Mouse (Mus musculus): ENCODE data around the gene Gm20388.

Gene Gm20388

DNA sequence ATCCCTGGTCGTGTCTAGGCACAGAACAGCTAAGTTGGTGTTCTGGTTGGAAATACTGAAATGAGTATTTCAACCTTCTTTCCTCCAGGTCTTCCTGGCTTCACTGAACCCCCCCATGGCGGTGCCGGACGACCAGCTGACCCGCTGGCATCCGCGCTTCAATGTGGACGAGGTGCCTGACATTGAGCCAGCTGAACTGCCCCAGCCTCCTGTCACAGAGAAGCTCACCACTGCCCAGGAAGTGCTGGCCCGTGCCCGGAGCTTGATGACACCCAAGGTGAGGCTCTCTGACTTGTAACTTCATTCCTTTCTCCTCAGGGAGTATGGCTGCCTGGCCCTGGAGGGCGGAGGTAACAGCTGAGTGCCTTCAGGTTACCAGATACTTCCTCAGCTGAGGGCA is 2660.5 kb downstream of the Gm20388 start:
- DNase-seq (ENCODE audit: low read depth, low spot score), result no peak

DNA sequence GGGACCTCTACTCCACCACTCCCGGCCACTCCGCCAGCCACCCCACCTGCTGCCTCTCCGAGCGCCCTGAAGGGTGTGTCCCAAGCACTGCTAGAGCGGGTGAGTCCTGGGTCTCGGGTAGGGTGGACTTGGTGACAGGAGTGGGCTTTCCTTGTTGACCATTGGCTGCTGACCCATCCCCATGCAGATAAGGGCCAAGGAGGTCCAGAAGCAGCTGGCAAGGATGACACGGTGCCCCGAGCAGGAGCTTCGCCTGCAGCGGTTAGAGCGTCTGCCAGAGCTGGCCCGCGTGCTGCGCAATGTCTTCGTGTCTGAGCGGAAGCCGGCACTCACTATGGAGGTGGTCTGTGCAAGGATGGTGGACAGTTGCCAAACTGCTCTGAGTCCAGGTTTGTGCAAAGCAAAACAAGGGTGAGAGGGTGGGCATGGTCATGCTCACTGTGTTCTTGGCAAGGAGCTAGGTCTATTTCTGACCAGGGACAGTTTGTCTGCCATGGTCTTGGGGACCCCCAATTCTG is 2661.2 kb downstream of the Gm20388 start:
- no peak for DNase-seq (ENCODE audit: low read depth, low spot score)

DNA sequence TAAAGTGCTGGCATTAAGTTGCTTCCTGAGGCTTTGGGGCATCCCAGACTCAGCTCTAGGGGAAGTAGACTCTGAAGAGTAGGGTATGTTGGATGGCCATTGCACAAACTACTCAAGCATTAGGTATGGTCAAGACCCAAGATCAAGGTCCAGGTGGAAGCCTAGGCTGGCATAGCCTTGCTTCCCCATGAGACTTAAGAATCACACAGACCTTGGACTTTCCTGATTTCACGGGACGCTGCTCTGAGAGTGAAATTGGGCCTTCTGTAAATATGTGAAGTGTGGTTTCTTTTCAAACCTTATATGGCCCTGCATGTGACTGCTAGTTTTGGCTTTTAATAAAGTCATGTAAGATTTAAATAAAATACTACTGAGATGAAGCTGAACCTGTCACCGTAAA is 2662.1 kb downstream of the Gm20388 start:
- no peak for DNase-seq (ENCODE audit: low read depth, low spot score)

DNA sequence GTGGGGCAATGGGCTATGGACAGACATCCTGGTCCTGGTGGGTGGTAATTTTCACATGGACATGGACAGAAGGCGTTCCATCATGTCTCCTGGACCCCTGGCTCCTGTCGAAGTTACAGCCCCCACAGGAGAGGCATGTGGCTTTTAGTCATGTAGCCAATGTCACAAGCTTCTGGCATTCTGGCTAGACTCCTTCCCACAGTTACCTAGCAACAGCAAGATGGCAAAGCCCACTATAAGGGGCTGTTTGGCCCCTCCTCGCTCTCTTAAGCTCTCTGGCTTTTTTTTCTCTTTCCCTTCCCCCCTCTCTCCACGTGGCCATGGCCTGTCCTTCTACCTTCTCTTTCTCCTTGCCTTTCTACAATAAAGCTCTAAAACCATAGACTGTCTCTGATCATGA is 2662.5 kb downstream of the Gm20388 start:
- DNase-seq (ENCODE audit: low read depth, low spot score), result peak; percentile 55

DNA sequence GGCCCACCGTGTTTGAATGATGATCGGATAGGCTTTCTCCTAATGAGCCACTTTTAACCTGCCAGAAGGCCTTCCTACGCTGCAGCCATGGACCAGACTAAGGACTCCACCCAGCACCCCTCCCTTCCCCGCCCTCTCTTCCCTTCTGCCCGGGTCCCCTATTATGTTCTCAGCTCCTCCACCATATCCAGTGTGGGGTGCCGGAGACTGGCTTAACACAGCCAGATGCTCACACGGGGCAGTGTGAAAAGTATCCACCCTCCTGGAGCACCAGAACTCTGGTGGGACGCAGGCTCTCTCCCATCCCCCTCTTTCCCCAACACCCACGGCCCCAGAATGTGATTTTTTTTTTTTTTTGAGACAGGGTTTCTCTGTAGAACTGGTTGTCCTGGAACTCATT is 2662.9 kb downstream of the Gm20388 start:
- peak; percentile 56 for DNase-seq (ENCODE audit: low read depth, low spot score)

DNA sequence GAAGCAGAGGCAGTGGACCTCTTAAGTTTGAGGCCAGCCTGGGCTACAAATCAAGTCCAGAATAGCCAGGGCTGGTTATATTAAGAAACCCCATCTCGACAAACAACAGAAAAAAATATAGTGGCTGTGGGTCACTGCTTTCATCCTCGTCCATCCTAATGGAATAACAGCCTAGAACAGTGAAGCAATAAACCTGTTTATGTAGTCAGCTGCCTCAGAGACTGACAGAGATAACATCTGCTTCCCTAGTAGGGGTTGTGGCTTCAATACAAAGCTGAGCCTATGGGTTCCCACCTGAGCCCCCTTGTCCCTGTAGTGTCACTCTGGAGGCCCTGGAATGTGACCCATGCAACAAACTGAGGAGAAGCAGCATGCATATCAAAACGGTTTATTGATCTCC is 2663.6 kb downstream of the Gm20388 start:
- no peak for DNase-seq (ENCODE audit: low read depth, low spot score)

DNA sequence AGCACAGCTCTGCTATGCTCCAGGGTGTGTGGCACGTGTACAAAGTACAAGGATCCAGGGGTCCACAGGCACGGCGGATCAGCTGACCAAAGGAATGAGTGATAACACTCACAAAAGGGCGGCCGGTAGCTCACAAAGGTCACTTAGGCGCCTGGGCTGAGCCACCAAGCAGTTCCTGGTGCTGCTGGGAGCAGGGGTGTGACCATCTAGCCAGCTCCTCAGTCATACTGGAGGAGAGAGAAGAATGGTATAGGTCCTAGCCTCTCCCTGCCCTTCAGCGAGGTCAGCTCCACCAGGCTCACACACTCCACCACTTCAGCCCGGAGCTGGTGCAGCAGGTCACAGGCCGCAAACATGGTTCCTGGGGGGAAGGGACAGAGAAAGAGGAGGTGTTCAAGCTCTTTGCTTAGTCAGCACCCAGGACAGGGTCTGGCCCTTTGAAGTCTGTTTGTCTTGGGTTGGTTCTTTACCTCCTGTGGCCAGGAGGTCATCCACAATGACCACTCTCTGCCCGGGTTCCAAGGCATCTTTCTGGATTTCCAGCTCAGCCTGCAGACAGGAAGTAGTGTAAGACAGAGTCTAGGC is 2664.1 kb downstream of the Gm20388 start:
- DNase-seq (ENCODE audit: low read depth, low spot score), result peak; percentile 50

DNA sequence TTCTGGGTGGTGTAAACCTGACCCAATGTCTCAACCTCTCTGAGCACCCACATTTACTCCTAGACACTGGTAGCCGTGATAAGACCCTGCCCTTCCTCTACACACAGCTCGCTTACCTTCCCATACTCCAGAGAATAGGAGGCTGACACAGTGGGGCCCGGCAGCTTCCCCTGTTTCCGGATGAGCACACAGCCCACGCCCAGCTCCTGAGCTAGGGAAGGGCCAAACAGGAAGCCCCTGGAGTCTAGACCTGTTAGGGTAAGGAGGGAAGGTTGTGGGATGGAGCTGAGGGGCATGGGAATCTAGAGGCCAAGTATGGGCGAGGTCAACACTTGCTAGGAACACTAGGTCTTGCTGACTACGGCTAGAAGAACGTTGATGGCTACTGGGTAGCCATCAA is 2664.6 kb downstream of the Gm20388 start:
- DNase-seq (ENCODE audit: low read depth, low spot score), result peak; percentile 73

DNA sequence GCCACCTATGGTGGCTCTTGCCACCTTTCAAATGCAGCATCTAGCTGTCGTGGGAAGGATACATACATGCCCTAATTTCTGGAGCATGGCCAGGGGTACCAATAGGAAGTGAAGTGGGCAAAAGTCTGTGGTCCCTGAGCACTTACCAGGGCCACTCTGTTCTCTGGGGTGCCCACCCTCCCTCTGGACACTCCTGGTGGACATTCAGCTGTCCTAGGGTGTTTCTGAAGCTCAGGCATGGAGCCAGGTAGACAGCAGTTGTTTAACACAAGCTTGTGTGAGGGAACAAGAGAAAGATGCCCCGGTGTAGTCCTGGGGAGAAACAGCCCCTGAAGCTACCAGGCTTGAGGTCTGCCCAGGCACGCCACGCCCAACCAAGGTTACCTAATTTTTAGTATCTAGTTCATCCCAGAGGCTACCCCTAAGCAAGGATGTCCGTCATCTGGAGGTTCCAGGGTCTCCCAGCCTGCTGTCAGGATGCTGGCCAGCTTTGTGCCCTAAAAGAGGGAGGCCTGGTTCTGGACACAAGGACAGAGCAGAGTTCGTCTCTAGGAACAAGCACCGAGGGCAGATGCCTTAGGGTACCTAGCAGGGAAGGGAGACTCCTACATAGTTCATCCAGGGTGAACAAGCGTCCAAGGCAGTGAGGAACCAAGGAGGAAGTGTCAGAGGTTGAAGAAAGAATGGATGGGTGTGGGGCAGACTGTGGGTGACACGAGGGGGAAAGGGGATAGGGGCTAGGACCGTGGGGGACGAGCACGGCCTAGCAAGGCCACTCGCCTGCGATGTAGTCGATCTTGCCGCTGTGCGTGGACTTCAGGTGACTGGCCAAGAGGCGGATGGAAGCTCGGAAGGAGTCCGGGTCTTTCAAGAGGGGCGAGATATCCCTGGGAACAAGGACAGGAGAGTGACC is 2665.3 kb downstream of the Gm20388 start:
- DNase-seq (ENCODE audit: low read depth, low spot score), result no peak

DNA sequence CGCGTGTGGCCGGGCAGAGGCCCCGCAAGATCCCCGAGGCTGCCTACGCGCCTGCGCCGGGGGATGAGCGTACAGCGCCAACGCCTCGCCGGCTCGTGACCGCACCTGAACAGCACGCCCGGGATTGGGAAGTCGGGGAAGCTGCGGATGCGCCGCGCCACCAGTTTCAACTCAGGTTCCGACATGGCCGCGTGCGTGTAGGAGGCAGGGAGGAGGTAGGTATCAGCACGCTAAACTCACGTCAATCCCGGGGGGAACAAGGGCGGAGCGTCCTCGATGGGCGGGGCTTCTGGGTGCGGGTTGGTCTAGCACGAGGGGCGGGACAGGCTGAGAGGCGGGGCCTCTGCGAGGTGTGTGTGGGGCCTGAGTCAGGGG is 2666.0 kb downstream of the Gm20388 start, which contains the start of gene Aprt:
TSS of gene Aprt (minus strand) at position 262 of the 375 bp plus-strand sequence.
- peak; percentile 97 for DNase-seq (ENCODE audit: low read depth, low spot score)

DNA sequence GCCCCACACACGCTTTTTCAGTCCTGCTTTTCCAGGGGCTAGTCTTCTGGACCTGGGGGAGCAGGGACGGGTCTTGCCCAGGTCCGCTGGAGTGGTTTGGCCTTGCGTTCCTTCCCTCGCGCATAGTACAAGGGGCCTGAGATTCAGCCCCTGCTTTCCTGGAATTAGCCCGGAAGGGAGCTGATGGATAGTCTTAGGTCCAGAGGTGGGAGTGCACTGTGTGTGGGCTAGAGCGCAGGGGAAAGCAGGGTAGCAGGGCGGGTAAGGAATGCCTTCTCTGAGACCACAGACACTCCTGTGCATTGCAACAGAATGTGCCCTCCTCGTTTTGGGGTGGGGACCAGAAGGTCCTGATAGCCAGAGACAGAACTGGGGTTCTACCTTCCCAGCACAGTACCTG is 2666.5 kb downstream of the Gm20388 start:
- DNase-seq (ENCODE audit: low read depth, low spot score), result peak; percentile 56

DNA sequence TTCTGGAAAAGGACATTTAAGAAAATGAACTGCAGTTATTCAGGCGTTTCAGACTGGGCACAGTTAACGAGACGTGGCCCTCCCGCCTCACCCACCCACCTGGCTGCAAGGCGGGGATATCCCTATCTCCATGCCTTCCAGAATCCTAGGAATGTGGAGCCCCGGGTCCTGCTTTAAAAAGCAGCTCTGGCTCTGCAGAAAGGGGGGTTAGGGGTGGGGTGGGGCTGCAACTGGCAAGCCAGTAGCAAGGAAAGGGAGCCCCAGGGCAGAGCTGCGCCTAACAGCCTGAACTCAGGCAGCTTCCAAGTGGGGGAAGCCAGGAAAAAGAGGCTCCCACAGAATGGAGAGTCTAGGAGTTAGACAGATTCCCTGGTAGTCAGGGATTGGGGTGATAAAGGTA is 2668.6 kb downstream of the Gm20388 start:
- peak; percentile 63 for DNase-seq (ENCODE audit: low read depth, low spot score)

DNA sequence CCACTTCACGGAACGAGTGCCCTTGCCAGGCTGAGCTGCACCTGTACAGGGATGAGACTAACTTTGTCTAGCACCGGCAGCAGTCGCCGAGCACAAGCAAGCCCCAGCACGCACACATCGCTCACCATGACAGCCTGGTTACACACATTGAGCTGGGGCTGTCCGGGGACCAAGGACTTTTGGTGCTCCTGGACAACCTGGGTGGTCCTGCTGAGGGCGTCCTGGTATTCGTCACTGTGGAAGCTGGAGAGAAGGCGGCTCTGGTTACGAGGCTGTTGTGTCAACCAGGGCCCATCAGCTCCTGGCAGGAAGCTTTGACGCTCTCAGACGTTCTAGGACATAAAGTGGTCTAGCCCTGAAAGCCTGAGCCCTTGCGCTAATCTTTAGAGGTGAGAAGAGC is 2670.3 kb downstream of the Gm20388 start:
- peak; percentile 33 for DNase-seq (ENCODE audit: low read depth, low spot score)

DNA sequence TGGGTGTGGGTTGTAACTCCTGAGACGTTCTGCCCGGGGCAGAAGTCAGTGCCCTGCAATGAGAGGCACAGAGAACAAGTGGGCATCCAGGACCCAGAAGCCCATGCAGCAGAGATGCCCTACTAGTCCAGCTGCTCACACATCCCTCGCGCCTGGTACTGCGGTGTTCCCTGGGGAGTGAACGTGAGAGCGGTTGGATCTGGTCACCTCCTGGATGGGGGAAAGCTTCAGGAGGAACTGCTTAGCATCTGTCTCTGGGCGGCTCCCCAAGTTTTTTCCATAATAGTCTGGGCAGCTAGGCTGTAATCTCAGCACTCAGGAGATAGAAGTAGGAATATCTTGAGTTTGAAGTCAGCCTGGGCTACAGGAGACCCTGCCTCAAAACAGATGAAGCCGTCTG is 2674.3 kb downstream of the Gm20388 start:
- DNase-seq (ENCODE audit: low read depth, low spot score), result no peak

DNA sequence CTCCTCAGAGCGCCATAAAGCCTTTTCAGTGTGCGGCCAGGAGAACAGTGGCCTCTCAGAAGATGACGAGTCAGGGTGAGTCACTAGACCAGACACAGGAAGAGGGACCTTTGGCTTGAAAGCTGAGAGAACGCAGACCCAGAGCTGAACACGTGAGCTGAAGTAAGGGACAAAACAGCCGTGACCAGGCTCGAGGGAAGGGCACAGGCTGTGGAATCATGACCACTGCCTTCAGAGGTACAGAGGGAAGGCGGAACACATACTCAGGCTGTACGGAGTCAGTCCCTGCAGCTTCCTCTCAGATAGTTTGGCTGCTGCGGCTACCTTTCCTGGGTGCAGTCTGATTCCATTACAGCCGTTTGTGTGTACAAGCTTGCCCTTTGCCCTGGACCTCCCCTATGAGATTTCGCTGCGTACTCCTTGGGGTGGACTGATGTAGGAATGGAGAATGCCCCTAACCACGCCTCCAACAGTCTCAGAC is 2674.8 kb downstream of the Gm20388 start:
- no peak for DNase-seq (ENCODE audit: low read depth, low spot score)

DNA sequence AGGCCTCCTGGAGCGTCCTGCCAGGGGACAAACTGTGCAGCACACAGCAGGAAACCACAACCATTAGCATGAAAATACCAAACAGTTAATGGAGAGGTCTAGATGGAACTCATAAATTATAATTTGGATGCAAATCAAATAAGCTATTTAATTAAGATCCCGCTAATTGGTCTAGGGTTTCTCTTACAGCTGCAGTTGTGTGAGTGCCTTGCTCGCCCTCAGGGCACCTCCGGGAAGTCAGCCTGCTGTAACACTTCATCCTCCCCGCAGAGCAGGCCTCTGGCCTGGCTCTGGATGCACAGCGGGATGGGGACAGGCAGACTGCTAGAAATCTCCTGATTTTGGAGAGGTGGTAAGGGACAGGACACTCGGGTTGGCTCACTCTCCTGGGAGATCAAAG is 2675.5 kb downstream of the Gm20388 start:
- no peak for DNase-seq (ENCODE audit: low read depth, low spot score)

DNA sequence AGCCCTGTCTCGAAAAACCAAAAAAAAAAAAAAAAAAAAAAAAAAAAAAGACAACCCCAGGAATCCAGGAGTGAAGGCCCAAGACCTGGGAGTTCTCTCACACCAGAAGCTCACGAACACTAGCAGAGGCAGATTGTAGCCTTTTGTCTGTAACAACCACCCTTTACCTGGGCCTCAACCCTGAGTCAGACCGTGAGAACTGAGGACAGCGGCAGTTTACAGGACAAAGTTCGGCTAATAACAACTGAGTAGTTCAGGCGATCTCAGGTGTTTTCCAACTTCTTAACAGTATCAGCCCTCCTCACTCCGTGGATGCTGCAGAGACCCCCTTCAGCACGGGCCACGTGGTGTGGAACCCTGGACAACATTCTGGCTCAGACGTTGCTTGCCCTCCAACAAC is 2676.1 kb downstream of the Gm20388 start:
- DNase-seq (ENCODE audit: low read depth, low spot score), result no peak

DNA sequence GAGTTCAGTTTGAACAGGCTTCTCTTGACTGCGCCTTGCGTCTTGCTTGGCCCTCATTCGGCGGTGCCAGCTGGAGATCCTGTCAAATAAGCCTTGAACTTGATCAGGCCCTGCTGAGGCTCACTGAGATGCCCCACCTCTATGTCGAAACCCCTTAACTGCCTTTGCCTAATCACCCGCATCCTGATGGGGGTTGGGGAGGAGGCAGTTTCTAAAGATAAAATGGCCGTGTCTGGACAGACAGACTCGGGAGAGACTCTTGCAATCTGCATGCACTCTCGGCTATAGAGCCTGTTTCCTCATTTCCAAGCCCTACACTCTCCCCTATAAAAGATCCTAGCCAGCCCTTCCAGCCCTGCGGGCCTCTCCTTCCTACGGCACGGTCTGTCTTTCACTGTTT is 2682.6 kb downstream of the Gm20388 start:
- no peak for DNase-seq (ENCODE audit: low read depth, low spot score)

DNA sequence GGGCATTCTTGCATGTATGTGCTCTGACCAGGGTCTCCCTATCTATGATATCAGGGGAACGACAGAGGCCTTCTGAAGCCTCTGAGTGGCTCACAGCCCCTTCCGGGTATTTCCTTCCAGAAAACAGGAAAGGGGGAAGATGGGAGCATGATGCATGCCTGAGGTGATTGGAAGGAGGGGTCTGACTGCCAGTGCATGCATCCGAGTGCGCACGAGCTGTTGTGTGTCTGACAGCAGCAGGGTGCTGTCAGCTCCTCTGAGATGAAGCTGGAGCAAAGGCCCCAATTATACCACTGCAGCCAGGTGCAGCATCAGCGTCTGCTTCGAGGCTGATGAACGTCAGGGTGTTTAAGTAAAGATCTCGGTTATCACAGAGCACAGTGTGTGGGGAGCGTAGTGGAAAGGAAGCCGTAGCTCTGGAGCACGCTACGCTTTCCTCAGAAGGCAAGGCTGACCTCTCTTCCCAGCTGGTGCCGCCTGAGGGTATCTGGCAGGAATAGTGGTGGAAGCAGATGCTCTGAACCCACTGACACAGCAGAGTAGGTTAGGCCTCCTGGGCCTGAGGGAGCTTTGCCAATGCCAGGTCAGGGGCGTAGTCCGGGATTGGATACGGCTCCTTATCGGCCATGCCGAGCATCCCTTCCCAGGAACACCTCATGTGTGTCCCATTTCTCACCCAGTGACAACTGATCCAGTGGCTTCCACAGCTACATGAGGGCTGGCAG is 2683.3 kb downstream of the Gm20388 start:
- DNase-seq (ENCODE audit: low read depth, low spot score), result no peak

DNA sequence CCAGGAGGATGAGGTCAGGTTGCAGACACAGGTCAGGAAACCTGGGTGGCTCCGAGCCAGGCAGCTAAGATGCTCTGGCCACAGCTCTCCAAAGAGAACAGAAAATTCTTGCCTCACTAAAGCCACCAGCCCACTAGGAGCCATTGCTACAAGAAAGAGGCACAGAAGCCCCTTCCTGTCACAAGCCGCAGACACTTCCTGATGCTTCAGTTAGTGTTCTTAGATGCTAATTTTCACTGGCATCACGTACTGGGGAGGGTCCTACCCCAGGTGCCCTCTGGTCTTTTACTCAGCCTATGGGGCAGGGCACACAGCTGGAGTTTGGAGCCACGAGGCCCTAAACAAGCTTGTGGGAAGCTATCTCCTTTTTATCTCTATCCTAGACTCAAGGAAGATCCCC is 2685.4 kb downstream of the Gm20388 start:
- DNase-seq (ENCODE audit: low read depth, low spot score), result no peak

DNA sequence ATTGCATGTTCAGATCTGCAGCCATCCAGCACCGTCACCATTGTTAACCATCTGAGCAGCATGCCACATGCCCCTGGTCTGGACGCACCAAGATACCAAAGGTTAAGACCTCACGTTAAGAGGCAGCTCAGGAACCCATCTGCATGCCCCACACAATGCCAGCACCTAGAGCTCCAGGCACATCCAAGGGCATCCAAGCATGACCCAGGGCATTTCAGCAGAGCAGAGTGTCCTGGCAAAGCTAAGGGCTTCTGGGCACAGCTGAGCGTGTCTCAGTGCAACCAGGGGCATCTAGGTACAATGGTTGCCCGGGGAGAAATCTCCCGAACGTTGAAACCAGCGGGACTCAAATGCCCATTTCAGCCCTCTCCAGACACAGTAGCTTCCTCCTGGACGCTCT is 2690.0 kb downstream of the Gm20388 start:
- no peak for DNase-seq (ENCODE audit: low read depth, low spot score)

DNA sequence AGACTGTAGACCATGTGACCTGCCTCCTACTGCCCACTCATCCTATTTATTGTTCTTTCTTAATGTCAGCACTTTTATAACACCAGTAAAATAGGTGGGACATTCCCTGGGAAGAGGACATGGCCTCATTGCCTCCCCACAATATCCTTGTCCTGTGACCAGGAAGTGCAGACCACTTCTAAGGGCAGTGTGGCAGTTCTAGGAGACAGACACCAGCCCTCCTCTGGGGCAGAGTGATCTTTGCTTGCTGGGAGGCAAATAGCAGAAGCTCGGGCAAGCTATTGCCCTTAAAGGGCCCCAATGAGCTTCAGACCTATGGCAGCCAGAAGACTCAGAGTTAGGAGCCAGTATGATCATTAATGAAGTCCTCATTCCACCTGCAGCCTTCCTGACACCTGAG is 2694.0 kb downstream of the Gm20388 start:
- DNase-seq (ENCODE audit: low read depth, low spot score), result no peak

Measured in ES-CJ7 (cell line).